Mouse (Mus musculus) spleen, adult 2 months (tissue): ENCODE results near the gene 2410004B18Rik. TPM values are rescaled to one million over a fixed set of nuclear protein-coding genes. Genes with fewer than 3 reads are reported as not detected.
A peak's percentile ranks its signal among the peaks of the same experiment; 100 is the strongest.

Experiments used
- DNase-seq, 2 experiments: peaks; one replicate each; pipeline versions ENCODE4 v3.0.0 to v3.0.0-alpha.2; 2012 to 2021; ENCODE audit warnings: low spot score in 2 of 2, low read depth in 1 of 2
- H3K27ac ChIP-seq: fragments of 200-500 bp; 2 replicates; pipeline ENCODE4 v1.5.1; 2012; ENCODE audit warnings: low read length, inconsistent platforms; ENCODE audit not compliant: insufficient read depth
- H3K27me3 ChIP-seq: fragments of 200-500 bp; 2 replicates; pipeline ENCODE4 v1.6.1; 2012; ENCODE audit warnings: mild to moderate bottlenecking, moderate library complexity, low read length, inconsistent platforms; ENCODE audit not compliant: control insufficient read depth, insufficient read depth
- H3K36me3 ChIP-seq: fragments of 200-500 bp; 2 replicates; pipeline ENCODE4 v1.6.1; 2012; ENCODE audit warnings: mild to moderate bottlenecking, low read length, inconsistent platforms; ENCODE audit not compliant: control insufficient read depth, insufficient read depth
- H3K4me1 ChIP-seq: fragments of 200-500 bp; 2 replicates; pipeline ENCODE4 v1.6.1; 2011; ENCODE audit warnings: inconsistent platforms; ENCODE audit not compliant: control insufficient read depth, insufficient read depth, insufficient read length
- H3K4me3 ChIP-seq: fragments of 200-500 bp; 2 replicates; pipeline ENCODE4 v1.5.1; 2011; ENCODE audit warnings: mild to moderate bottlenecking, inconsistent platforms; ENCODE audit not compliant: insufficient read depth, insufficient read length; ENCODE audit errors: extremely low read depth
- CTCF ChIP-seq: fragments of 200-500 bp; IDR thresholded peaks from 2 replicates; pipeline ENCODE4 v1.5.1; 2011; ENCODE audit warnings: mild to moderate bottlenecking, inconsistent platforms; ENCODE audit not compliant: insufficient read depth, insufficient read length, insufficient replicate concordance; ENCODE audit errors: extremely low read depth
- POLR2A ChIP-seq: fragments of 200-500 bp; IDR thresholded peaks from 2 replicates; pipeline ENCODE4 v1.6.1; 2011; ENCODE audit warnings: low read depth, low read length, inconsistent platforms
- WGBS: fragments of 180-500 bp; shearing (Covaris S2); methylation state at CpG from one replicate; pipeline ENCODE4 v1.1.7; 2018; 5-methylcytosine and 5-hydroxymethylcytosine counted together
- polyA plus RNA-seq: library from polyadenylated mRNA; depleted of rRNA; stranded (reverse); fragments of >200 nt; gene quantifications from 2 replicates; pipeline ENCODE4 v1.2.3, GENCODE M21; 2012

2410004B18Rik gene
- polyA plus RNA-seq, 1 experiment = 9.0 TPM

DNA sequence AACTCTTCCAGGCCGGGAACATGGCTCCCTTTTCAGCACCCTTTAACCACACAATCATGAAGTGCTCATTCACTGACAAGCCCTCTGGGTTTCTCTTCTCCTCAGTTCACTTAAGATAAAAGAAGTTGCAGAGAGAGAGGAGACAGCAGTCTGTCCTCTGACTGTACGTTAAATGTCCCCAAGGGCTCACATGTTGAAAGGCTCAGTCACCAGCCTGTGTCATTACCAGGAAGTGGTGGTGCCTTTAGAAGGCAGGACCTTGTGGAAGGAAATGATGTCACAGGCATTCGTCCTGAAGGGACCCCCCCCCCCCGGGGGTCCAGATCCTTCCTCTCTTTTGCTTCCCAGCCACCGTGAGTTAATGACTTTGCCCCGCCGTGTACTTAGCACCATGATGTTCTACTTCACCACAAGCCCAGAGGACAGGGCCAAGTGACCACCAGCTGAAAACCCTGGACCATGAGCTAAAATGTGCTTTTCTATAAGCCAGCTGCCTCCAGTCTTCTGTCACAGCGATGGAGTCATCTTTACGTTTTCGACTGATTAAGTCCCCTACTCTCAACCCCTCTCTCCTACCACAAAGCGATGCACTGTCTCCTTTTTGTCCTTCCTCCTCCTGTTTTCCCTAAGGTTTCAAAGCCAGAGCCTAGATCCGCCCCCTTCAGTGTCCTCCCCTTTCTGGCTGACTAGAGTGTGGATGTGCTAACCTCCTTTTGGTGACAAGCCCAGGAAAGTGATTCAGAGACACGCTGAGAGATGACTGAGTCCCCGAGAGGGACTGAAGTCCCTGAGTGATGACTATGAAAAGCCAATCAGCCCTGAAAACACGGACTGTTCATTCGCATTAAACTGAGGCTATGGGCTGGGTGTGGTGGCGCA is 13.7 kb downstream of the 2410004B18Rik start:
- TF ChIP-seq POLR2A (no peak), CTCF (no peak)
- Histone ChIP-seq H3K27me3 (no peaks in the 10 kb centered on the region), H3K4me3 (no peak overlapping the region), H3K4me1 (peaks cover 8% of the 10 kb centered on the region; the same call in 1 of the 2 replicates), H3K27ac (no peak overlapping the region), H3K36me3 (no peaks in the 10 kb centered on the region)
- peak in 1 of 2 experiments; percentile 25 for DNase-seq
- WGBS = 58% methylated on average over 17 of the region's 17 CpGs

DNA sequence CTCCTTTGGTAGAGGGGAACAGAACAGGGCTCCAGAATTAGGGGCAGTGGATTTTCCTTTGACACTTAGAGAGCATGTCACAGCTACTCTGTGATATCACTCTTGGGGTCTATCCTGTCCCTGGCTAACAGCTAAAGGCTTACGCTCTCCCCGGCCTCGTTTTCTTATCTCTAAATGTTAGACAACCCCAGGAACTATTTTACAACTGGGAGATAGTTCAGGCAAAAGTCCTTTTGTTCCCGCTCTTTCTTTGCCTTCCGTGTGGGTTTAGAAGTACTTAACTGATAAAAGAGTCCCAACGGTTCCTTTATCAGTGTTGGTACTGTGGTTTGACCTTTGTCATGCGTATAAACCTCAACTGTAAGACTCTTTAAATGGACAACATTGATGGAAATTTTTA is 15.1 kb downstream of the 2410004B18Rik start:
- H3K27me3 ChIP-seq = no peaks in the 10 kb centered on the region
- H3K27ac ChIP-seq = no peak overlapping the region
- no peaks in the 10 kb centered on the region for H3K36me3 ChIP-seq
- 70% methylated on average over 7 of the region's 7 CpGs for WGBS
- DNase-seq = no peak
- H3K4me1 ChIP-seq = peaks cover 8% of the 10 kb centered on the region; the same call in 1 of the 2 replicates
- TF ChIP-seq POLR2A (no peak), CTCF (no peak)
- H3K4me3 ChIP-seq = no peak overlapping the region

DNA sequence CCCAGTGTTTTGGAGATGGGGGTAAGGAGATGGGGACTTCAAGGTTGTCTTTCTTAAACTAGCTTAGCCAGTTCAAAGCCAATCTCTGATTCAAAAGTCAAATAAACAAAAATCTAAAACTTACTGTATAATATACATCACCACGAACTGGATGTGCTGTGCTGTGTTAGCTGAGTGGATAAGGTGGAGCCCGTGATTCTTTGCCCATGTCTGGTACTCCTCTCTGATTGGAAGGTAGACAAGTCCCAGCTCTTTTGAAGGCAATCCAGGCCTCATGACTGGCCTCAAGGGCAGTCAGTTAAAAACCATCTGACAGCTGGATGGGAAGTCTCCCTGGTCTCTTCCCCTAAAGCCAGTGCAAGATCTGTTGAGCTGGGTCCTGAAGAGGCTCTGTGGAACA is 15.6 kb downstream of the 2410004B18Rik start:
- Histone ChIP-seq H3K27ac (no peak overlapping the region), H3K27me3 (no peaks in the 10 kb centered on the region), H3K4me1 (peaks cover 8% of the 10 kb centered on the region; the same call in 1 of the 2 replicates), H3K4me3 (no peak overlapping the region), H3K36me3 (no peaks in the 10 kb centered on the region)
- DNase-seq = no peak
- no peak for TF ChIP-seq POLR2A
- TF ChIP-seq CTCF = no peak
- 88% methylated on average over 2 of the region's 2 CpGs for WGBS

DNA sequence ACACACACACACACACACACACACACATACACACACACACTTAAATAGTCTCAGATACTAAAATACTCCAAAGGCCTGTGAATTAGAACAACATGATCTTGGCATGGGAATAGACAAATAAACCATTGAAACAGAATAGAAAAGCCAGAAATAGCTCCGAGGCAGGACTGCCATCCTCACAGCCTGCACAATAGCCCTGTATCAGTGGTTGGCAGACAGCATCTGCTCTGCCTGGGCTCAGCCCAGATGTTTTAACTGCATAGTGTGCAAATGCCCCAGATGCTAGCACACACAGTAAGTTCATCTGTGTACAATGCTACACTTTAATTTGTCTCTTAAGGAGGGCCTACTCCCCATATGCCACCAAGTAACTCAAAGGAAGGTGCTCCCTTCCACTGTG is 22.0 kb downstream of the 2410004B18Rik start:
- H3K4me1 ChIP-seq = peaks cover 5% of the 10 kb centered on the region; the same call in 1 of the 2 replicates
- DNase-seq = no peak
- H3K27ac ChIP-seq = no peak overlapping the region
- no peaks in the 10 kb centered on the region for H3K36me3 ChIP-seq
- H3K27me3 ChIP-seq = peaks cover 2% of the 10 kb centered on the region; the same call in 1 of the 2 replicates
- TF ChIP-seq CTCF (no peak), POLR2A (no peak)
- WGBS = 83% methylated on average over 1 of the region's 1 CpGs
- no peak overlapping the region for H3K4me3 ChIP-seq

DNA sequence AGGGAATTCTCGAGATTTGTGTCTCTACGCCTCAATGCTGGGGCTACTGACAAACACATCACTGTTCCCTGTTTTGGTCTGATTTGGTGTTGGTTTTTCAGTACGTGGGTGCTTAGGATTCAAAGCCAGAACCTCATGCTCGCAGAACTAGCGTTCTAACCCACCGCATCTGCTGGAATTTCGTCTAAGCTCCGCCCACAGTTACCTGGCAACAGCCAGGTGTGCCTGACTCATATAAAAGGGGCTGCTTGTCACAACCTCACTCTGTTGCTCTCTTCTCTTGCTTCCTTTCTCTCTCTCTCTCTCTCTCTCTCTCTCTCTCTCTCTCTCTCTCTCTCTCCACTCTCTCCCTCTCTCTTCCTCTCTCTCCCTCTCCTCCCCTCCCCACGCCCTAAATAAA is 24.6 kb downstream of the 2410004B18Rik start:
- H3K27me3 ChIP-seq = peaks cover 2% of the 10 kb centered on the region; the same call in 1 of the 2 replicates
- TF ChIP-seq POLR2A (no peak), CTCF (no peak)
- WGBS = 82% methylated on average over 9 of the region's 9 CpGs
- no peaks in the 10 kb centered on the region for H3K36me3 ChIP-seq
- peaks cover 5% of the 10 kb centered on the region; the same call in 1 of the 2 replicates for H3K4me1 ChIP-seq
- no peak for DNase-seq
- H3K4me3 ChIP-seq = no peak overlapping the region
- H3K27ac ChIP-seq = no peak overlapping the region

DNA sequence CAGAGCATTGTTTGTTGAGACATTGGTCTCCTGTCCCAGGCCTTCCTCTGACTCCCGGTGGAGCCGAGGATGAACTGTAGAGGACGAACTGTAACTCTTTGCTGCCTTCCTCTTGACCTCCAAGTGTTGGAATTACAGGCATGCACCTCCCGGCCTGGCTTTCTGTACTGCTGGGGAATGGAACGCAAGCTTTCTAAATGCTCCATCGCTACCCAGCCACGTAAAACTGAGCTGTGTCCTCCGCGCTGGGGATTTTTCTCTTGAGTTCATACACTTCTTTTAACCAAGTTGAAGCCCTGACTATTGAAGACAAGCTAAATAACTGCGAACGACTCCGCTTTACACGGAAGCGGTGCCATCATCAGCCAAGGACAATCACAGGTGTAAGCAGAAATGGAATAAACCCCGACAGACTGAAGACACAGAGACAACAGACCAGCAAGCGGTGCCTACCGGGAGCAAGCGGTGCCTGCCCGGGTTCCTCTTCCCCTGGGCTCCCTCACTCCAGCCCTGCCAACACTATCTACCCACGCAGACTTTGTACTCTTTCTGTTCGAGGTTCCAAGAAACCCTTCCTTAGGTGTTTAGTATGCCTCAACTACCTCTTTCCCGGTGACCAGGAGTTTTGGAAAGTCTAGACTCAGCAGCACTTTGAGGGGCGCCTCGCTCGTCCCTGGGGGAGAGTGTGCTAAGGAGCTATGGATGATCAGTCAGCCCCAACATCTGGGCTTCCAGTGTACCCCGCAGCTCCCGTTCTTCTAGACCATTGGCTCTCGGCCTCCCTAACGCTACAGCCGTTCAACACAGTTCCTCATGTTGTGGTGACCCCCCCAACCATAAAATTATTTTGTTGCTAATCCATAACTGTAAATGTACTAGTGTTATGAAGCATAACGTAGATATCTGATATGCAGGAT is 25.5 kb downstream of the 2410004B18Rik start:
- peaks cover 2% of the 10 kb centered on the region; the same call in 1 of the 2 replicates for H3K27me3 ChIP-seq
- no peak for DNase-seq
- 34% methylated on average over 31 of the region's 31 CpGs for WGBS
- no peak overlapping the region for H3K27ac ChIP-seq
- H3K4me1 ChIP-seq = peaks cover 5% of the 10 kb centered on the region; the same call in 1 of the 2 replicates
- H3K36me3 ChIP-seq = no peaks in the 10 kb centered on the region
- no peak overlapping the region for H3K4me3 ChIP-seq
- TF ChIP-seq CTCF (no peak), POLR2A (no peak)

DNA sequence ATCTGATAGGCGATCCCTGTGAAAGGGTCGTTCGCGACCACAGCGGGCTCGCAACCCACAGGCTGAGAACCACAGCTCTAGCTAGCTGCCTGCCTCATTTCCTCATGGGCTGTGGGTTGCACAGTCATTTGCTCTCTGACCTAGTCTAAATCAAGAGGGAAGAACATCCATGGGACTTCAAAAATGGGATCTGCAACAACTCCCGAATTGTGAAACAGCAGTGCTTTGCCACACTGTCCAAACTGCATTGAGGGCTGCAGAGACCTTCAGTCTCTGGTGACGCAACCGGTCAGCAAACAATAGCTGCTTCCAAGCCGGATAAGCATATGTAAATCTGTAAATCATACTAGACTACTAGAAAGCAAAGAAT is 26.2 kb downstream of the 2410004B18Rik start:
- peaks cover 5% of the 10 kb centered on the region; the same call in 1 of the 2 replicates for H3K4me1 ChIP-seq
- no peaks in the 10 kb centered on the region for H3K36me3 ChIP-seq
- H3K27me3 ChIP-seq = peaks cover 2% of the 10 kb centered on the region; the same call in 1 of the 2 replicates
- TF ChIP-seq POLR2A (no peak), CTCF (no peak)
- no peak overlapping the region for H3K27ac ChIP-seq
- H3K4me3 ChIP-seq = no peak overlapping the region
- no peak for DNase-seq
- 20% methylated on average over 10 of the region's 10 CpGs for WGBS
